Mouse (Mus musculus): ENCODE data around the gene Rapgef5. TPM values are rescaled to one million over a fixed set of nuclear protein-coding genes. Genes with fewer than 3 reads are reported as not detected.

Rapgef5 gene
- polyA plus RNA-seq (2014; fragmentation: Nextera tagmentation; extraction: Ambion mirVana), result 38.3 and 45.8 TPM in 2 replicates

DNA sequence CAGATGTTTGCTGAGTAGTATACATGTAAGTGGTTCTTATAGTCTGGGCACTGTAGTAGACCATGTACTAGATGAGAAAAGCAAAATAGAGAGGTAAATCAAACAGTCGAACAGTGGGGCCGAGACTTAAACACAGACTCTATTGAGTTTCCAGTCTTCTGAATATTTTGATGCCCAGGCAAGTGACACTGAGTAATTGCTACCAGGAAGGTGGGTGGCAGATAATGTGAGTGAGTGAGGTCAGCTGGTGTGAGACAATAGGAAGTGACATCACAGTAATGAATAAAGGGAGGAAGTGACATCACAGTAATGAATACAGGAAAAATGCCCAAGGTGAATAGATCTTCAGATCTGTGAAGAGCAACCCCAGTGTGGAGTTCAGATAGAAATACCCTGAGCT lies at the start of gene Rapgef5:
Gene Rapgef5 (plus strand): TSS at position 301 of the 400 bp plus-strand sequence.
- Histone ChIP-seq H3K4me2 (replicated peaks) (no peak within 1 kb of the TSS), H3K36me3 (replicated peaks; ENCODE audit: control insufficient read depth, insufficient read depth) (no peaks in the 10 kb centered on the region), H3K9me3 (ENCODE audit: control insufficient read depth, low read length) (no peaks in the 10 kb centered on the region), H3K27me3 (ENCODE audit: control insufficient read depth, insufficient read depth, low read length) (no peaks in the 10 kb centered on the region), H3K4me3 (replicated peaks; ENCODE audit: low read length) (no peak within 1 kb of the TSS), H3K4me1 (replicated peaks; ENCODE audit: control insufficient read depth, insufficient read depth, low read length) (no peaks in the 10 kb centered on the region; the same call in 1 of the 2 replicates), H3K27ac (no peak within 1 kb of the TSS), H3K9ac (no peak within 1 kb of the TSS)
- no peak for ATAC-seq (ENCODE audit: low FRiP score)
- WGBS, result 96% methylated on average over 2 of the region's 2 CpGs
- DNase-seq (ENCODE audit: low spot score), result no peak

DNA sequence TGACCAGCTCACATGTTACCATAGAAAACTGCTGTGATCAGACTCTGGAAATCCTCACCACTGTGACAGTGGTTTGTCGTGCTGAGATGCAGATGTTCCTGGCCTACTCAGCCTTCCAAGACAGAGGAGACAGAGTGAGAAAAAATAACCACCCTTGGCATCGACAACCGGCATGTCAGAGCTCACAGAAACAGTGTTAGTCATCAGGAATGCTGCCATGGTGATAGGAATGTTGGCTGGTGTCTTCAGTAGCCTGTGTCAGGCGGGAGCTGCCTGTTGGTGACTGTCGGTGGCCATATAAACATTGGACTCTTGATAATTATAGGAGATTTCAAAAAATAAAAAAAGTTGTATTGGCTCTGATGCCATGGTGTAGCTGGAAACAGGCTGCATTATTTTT lies 48.0 kb upstream of the Rapgef5 start:
- ATAC-seq (ENCODE audit: low FRiP score) (peak; percentile 59; the same call in 1 of the 2 replicates), DNase-seq (ENCODE audit: low spot score) (no peak)
- H3K4me1 ChIP-seq (replicated peaks; ENCODE audit: control insufficient read depth, insufficient read depth, low read length), result no peaks in the 10 kb centered on the region
- no peaks in the 10 kb centered on the region for H3K27me3 ChIP-seq (ENCODE audit: control insufficient read depth, insufficient read depth, low read length)
- no peak overlapping the region for H3K27ac ChIP-seq
- no peak overlapping the region for H3K9ac ChIP-seq
- H3K4me3 ChIP-seq (replicated peaks; ENCODE audit: low read length), result no peak overlapping the region
- H3K9me3 ChIP-seq (ENCODE audit: control insufficient read depth, low read length), result no peaks in the 10 kb centered on the region
- no peak overlapping the region for H3K4me2 ChIP-seq (replicated peaks)
- H3K36me3 ChIP-seq (replicated peaks; ENCODE audit: control insufficient read depth, insufficient read depth), result no peaks in the 10 kb centered on the region
- 43% methylated on average over 5 of the region's 5 CpGs for WGBS

DNA sequence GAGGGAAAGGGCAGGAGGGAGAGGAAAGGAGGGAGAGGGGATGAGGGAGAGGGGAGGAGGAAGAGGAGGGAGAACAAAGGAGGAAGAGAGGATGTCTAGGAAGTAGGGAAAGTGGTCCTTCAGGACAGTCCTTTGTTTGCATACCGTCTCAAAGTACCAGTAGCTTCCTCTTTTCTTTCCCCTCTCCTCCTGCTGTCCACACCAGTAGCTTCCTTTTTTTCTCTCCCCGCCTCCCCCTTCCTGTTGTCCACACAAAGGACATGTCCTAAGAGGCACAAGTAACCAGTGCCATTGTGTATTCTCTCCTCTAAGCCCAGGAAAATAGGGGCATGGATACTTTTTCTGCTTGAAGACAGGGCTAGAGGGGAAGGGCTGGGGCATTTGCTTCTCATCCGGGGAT lies 37.3 kb upstream of the Rapgef5 start:
- Histone ChIP-seq H3K9me3 (ENCODE audit: control insufficient read depth, low read length) (no peaks in the 10 kb centered on the region), H3K4me3 (replicated peaks; ENCODE audit: low read length) (no peak overlapping the region), H3K36me3 (replicated peaks; ENCODE audit: control insufficient read depth, insufficient read depth) (no peaks in the 10 kb centered on the region), H3K27me3 (ENCODE audit: control insufficient read depth, insufficient read depth, low read length) (no peaks in the 10 kb centered on the region), H3K27ac (no peak overlapping the region), H3K4me2 (replicated peaks) (no peak overlapping the region), H3K9ac (no peak overlapping the region), H3K4me1 (replicated peaks; ENCODE audit: control insufficient read depth, insufficient read depth, low read length) (0 out of 2 replicates have a peak, but pooled peaks cover 9% of the 10 kb centered on the region)
- ATAC-seq (ENCODE audit: low FRiP score) (no peak), DNase-seq (ENCODE audit: low spot score) (no peak)
- WGBS, result 39% methylated on average over 3 of the region's 3 CpGs

DNA sequence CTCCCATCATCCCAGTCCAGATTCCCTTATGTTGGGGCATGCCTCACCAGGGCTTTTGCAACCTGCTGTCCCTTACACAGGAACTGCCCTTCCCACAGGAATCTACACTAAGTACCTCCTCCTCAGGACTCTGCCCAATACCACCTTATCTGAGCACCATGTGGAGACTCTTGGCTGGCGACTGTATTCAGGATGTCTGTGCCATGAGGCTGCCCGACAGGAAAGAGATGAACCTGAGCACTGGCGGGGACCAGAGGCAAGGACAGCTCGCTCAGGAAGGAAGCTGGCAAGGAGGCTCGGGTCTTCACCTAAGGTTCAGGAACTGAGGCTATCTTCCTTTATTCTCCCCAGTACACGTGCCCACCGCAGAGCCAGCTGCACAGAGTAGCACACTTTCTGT lies 36.6 kb upstream of the Rapgef5 start:
- no peaks in the 10 kb centered on the region for H3K27me3 ChIP-seq (ENCODE audit: control insufficient read depth, insufficient read depth, low read length)
- H3K4me2 ChIP-seq (replicated peaks), result no peak overlapping the region
- ATAC-seq (ENCODE audit: low FRiP score) (no peak), DNase-seq (ENCODE audit: low spot score) (no peak)
- H3K4me3 ChIP-seq (replicated peaks; ENCODE audit: low read length), result no peak overlapping the region
- no peak overlapping the region for H3K27ac ChIP-seq
- no peak overlapping the region for H3K9ac ChIP-seq
- no peaks in the 10 kb centered on the region for H3K9me3 ChIP-seq (ENCODE audit: control insufficient read depth, low read length)
- H3K4me1 ChIP-seq (replicated peaks; ENCODE audit: control insufficient read depth, insufficient read depth, low read length), result 0 out of 2 replicates have a peak, but pooled peaks cover 9% of the 10 kb centered on the region
- WGBS, result 81% methylated on average over 7 of the region's 7 CpGs
- no peaks in the 10 kb centered on the region for H3K36me3 ChIP-seq (replicated peaks; ENCODE audit: control insufficient read depth, insufficient read depth)

DNA sequence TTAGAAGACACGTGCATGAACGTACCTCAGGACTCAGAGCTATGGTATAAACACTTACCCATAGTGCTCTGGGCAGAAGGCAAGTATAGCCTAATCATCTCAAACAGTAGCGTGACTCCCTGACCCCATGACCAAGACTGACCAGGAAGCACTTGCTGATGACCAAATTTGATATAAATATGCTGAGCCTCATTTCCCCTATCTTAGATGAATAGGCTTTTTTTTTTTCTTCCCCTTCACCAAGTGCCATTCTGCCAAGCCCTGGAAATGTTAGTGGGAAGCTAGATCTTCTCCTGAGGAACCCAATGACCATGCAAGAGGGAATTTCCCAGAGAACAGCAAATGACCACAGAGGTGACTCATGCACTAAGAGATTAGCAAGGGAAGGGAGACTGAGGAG lies 35.3 kb upstream of the Rapgef5 start:
- H3K36me3 ChIP-seq (replicated peaks; ENCODE audit: control insufficient read depth, insufficient read depth), result no peaks in the 10 kb centered on the region
- 85% methylated on average over 3 of the region's 3 CpGs for WGBS
- H3K9ac ChIP-seq, result no peak overlapping the region
- DNase-seq (ENCODE audit: low spot score) (no peak), ATAC-seq (ENCODE audit: low FRiP score) (no peak)
- H3K4me2 ChIP-seq (replicated peaks), result no peak overlapping the region
- no peak overlapping the region for H3K4me3 ChIP-seq (replicated peaks; ENCODE audit: low read length)
- no peak overlapping the region for H3K27ac ChIP-seq
- no peaks in the 10 kb centered on the region for H3K27me3 ChIP-seq (ENCODE audit: control insufficient read depth, insufficient read depth, low read length)
- H3K4me1 ChIP-seq (replicated peaks; ENCODE audit: control insufficient read depth, insufficient read depth, low read length), result 0 out of 2 replicates have a peak, but pooled peaks cover 9% of the 10 kb centered on the region
- no peaks in the 10 kb centered on the region for H3K9me3 ChIP-seq (ENCODE audit: control insufficient read depth, low read length)

DNA sequence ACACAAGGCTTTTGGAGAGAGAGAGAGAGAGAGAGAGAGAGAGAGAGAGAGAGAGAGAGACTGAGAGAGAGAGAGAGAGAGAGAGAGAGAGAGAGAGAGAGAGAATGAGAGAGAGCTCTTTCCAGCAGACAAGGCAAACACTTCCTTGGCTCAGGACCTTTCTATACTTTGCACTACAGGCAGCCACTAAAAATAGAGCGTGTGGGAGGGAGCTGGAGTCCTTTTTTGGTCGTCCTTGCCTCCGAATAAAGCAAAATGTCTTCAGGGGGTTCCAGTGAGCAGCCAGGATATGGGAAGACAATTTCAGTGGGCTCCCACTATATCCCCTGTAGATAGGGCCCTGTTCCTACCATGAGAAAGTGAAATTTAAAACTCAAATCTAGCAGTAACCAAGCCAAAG lies 33.6 kb upstream of the Rapgef5 start:
- ATAC-seq (ENCODE audit: low FRiP score), result no peak
- no peaks in the 10 kb centered on the region for H3K27me3 ChIP-seq (ENCODE audit: control insufficient read depth, insufficient read depth, low read length)
- no peak overlapping the region for H3K27ac ChIP-seq
- no peak overlapping the region for H3K4me3 ChIP-seq (replicated peaks; ENCODE audit: low read length)
- H3K4me2 ChIP-seq (replicated peaks), result no peak overlapping the region
- no peak for DNase-seq (ENCODE audit: low spot score)
- H3K36me3 ChIP-seq (replicated peaks; ENCODE audit: control insufficient read depth, insufficient read depth), result no peaks in the 10 kb centered on the region
- 0 out of 2 replicates have a peak, but pooled peaks cover 2% of the 10 kb centered on the region for H3K4me1 ChIP-seq (replicated peaks; ENCODE audit: control insufficient read depth, insufficient read depth, low read length)
- H3K9me3 ChIP-seq (ENCODE audit: control insufficient read depth, low read length), result no peaks in the 10 kb centered on the region
- no peak overlapping the region for H3K9ac ChIP-seq
- 44% methylated on average over 3 of the region's 3 CpGs for WGBS

DNA sequence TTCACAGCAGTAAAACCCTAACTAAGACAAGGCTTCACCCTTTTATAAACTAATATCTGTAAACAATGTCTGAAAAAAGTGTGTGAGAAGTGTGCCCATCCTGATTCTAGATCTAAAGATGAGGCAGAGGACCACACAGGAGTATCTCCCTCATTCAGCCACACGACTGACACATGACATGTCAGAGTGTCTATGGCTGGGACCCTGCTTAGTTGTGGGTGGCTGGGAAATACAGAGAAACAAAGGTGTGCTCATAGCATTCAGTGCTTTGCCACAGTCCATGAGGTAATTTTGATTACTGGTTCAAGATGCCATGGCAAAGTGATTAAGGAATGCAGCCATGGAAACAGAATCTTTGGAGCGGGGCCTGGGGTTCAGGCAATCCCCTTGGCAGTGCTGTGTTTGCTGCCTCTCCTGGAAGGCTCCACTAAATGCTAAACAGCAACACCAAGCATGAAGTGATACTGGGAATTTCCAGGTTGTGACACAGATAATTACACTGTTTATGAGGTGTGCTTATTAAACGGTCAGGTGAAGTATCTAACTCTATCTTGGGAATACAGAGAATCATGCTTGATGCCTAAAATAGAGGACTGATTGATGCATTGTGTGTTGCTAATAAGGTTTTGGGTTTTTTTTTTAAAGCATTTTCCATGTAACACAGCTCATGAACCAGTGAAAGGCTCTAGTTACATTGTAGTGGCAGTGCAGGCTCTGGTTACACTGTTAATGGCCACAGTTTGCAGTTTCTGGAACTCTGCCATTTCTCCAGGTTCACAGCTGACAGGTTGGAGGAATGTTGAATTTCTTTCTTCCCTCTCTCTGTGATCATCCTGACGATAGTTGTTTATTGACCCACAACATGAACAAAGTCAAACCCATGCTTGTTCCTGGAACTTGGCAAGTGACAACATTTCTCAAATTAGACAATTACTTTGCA lies 29.9 kb upstream of the Rapgef5 start:
- 68% methylated on average over 4 of the region's 4 CpGs for WGBS
- ATAC-seq (ENCODE audit: low FRiP score) (no peak), DNase-seq (ENCODE audit: low spot score) (no peak)

DNA sequence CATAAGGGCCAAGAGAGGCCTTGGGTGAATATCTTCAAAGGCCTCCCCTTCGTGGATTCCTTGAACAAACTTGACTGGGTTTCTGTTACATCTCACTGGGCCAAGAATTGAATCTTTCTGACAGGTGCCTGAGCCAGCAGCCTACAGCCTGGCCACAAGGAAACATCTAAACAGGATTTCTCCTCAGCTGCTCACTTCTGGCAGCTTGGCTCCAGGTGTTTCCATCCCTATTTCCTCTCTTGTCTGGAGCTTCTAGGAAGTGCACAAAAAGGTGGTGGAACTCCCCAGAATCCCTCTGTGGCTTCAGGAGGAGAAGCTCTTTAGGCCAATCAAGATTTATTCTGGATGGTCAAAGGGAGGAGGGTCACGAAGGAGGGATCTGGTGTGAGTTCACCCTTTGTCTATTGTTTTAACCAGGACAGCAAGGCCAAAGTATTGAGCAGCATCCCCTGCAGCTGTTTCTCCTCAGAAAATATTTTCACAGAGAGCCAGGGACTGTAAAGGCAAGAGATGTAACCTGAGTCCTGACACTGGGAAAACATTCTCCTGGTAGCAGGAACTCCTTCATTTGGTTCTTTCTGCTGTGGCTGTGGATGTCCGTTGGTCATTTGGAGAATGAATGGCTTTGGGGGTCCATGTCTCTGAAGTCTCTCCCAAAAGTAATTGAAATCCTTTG lies 19.6 kb upstream of the Rapgef5 start:
- no peaks in the 10 kb centered on the region for H3K27me3 ChIP-seq (ENCODE audit: control insufficient read depth, insufficient read depth, low read length)
- no peak overlapping the region for H3K27ac ChIP-seq
- H3K4me2 ChIP-seq (replicated peaks), result no peak overlapping the region
- no peak for DNase-seq (ENCODE audit: low spot score)
- ATAC-seq (ENCODE audit: low FRiP score), result no peak
- WGBS, result 84% methylated on average over 3 of the region's 3 CpGs
- no peaks in the 10 kb centered on the region for H3K9me3 ChIP-seq (ENCODE audit: control insufficient read depth, low read length)
- H3K4me3 ChIP-seq (replicated peaks; ENCODE audit: low read length), result no peak overlapping the region
- no peaks in the 10 kb centered on the region for H3K36me3 ChIP-seq (replicated peaks; ENCODE audit: control insufficient read depth, insufficient read depth)
- H3K9ac ChIP-seq, result no peak overlapping the region
- H3K4me1 ChIP-seq (replicated peaks; ENCODE audit: control insufficient read depth, insufficient read depth, low read length), result no peaks in the 10 kb centered on the region

More for the DNA sequence above, 29.9 kb upstream of the Rapgef5 start:
- H3K4me1 ChIP-seq (replicated peaks; ENCODE audit: control insufficient read depth, insufficient read depth, low read length), result no peaks in the 10 kb centered on the region
- no peak overlapping the region for H3K9ac ChIP-seq
- H3K27me3 ChIP-seq (ENCODE audit: control insufficient read depth, insufficient read depth, low read length), result no peaks in the 10 kb centered on the region
- H3K4me3 ChIP-seq (replicated peaks; ENCODE audit: low read length), result no peak overlapping the region
- no peak overlapping the region for H3K27ac ChIP-seq
- H3K36me3 ChIP-seq (replicated peaks; ENCODE audit: control insufficient read depth, insufficient read depth), result no peaks in the 10 kb centered on the region
- no peak overlapping the region for H3K4me2 ChIP-seq (replicated peaks)
- H3K9me3 ChIP-seq (ENCODE audit: control insufficient read depth, low read length), result no peaks in the 10 kb centered on the region

DNA sequence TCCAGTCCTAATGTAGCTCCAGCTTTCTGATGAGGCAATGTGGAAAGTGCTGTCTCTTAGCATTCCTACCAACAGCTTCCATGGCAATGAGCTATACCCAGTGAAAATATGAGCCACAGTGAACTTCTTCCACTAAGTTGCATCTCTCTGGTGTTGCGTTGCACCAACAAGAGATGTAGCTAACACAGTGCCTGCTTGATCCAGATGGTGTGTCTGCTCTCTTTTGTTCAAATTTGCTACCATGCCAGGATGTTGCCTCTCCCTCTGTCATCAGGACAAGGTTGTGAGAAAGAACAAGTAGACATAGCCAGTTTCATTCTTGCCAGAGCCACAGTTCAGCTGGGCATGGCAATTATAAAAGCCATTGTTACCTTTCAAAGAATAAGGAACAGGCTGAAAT lies 18.9 kb upstream of the Rapgef5 start:
- no peak overlapping the region for H3K4me2 ChIP-seq (replicated peaks)
- no peaks in the 10 kb centered on the region for H3K9me3 ChIP-seq (ENCODE audit: control insufficient read depth, low read length)
- no peaks in the 10 kb centered on the region for H3K4me1 ChIP-seq (replicated peaks; ENCODE audit: control insufficient read depth, insufficient read depth, low read length)
- H3K27me3 ChIP-seq (ENCODE audit: control insufficient read depth, insufficient read depth, low read length), result no peaks in the 10 kb centered on the region
- no peak overlapping the region for H3K27ac ChIP-seq
- H3K36me3 ChIP-seq (replicated peaks; ENCODE audit: control insufficient read depth, insufficient read depth), result no peaks in the 10 kb centered on the region
- no peak overlapping the region for H3K9ac ChIP-seq
- ATAC-seq (ENCODE audit: low FRiP score) (no peak), DNase-seq (ENCODE audit: low spot score) (no peak)
- 79% methylated on average over 1 of the region's 1 CpGs for WGBS
- no peak overlapping the region for H3K4me3 ChIP-seq (replicated peaks; ENCODE audit: low read length)

Measured in hindbrain, embryonic 14.5 days (tissue).